Mouse (Mus musculus): ENCODE data around the gene Dag1.

GRCm38 (mm10) chr9:108182806-108183506, 80.8 kb downstream of the Dag1 start:
- TF ChIP-seq MAFK (IDR thresholded peaks at IDR 0.05; ENCODE audit: insufficient read depth, low read depth, low read length) (no peak), CHD2 (IDR thresholded peaks at IDR 0.05; ENCODE audit: low read depth, low read length) (no peak), HCFC1 (IDR thresholded peaks at IDR 0.05; ENCODE audit: borderline replicate concordance, insufficient read depth, low read length) (no peak), ZNF384 (IDR thresholded peaks at IDR 0.05; ENCODE audit: low read depth, low read length) (no peak), ZC3H11A (IDR thresholded peaks at IDR 0.05; ENCODE audit: borderline replicate concordance, low read depth, low read length) (no peak)

All from ES-E14 (cell line).